Mouse (Mus musculus) CH12F3 (cell line): Measurements from ENCODE around the gene Dag1.
"Not testable (repeated sequence)": the region's sequence is repeated elsewhere in the genome, so short reads cannot be mapped to it uniquely, and the experiment has no call there.

ENCODE experiments used
- in situ Hi-C: fragments of 300-500 bp; cut with MboI; formaldehyde crosslinking; loops from 2 replicates; pipeline ENCODE4 v1.14.3; 2020; ENCODE audit warnings: low sequenced_read_pairs

The Dag1 gene

DNA sequence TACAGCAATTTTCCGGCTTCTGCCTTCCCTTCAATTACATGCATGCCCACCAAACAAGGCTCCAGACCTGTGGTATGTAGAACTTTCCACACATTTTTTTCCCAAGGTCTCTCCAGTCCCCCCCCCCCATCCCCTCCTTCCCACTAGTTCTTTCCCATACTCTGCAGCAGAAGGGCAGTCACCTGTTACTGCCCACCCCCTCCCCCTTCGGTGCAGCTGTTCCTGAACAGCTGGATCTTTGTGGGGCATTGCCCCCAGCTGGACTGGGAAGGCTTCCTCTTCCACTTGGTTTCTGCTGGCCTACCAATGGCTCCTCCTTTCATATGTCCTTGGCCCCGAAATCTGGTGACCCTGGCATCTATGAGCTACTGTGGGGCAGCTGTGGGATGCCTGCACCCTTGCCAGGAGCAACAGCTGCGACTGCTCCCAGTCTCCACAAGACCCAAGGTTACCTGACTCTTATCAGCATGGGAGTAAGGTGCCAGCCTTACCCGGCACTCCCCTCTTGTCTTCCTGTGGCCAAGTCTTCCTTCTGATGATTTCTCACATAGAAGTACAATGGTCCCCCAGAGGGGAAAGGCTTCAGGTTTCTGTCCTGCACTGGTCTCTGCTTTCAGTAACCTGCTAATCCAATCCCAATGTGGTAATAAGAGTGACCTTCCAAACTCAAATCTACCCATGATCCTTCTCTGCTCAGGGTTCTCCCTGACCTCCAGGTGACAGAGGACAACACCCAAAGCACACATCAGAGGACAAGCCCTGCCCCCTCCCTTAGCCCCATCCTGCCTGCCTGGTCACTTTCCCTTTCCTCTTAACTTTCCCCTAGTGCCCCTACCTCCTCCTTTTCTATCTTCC is 10.9 kb upstream of the Dag1 start:
- in situ Hi-C loops, result no loop called here

DNA sequence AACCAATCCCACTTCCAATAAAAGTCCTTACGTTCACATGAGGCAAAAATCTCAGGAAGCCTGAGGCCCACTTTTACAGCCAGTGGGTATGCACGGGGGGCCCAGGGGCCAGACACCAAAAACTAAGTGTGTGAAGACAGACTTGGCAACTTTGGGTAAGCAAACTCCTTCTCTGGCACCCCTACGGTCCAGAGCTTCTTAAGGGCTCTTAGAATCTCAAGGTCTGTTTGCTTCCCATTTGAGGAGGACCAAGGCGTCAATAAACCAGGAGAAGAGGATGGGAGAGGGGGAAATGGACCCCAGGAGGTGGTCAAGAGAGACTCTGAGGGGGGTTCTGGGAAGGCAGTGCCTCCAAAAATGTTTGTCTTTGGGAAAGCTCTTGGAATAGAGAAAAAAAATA is 9.7 kb upstream of the Dag1 start:
- in situ Hi-C loops, result no loop called here

DNA sequence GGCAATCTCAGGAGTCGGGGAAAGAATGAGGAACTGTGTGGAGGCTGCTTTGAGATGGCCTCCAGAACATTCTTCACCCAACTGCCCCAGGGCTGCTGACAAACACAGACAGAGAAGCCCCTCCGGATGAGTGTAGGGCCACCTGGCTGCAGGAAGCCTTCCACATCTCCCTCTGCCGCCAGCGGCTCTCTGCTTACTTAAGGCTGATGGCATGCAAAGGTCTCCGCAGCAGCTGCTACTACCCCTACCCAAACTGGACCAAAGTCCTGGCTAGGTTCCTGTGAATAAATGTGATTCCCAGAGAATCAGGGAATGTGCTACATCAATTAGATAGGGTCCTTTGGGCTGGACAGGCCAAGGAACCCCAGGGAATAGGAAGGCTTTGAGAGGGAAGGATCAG is 8.9 kb upstream of the Dag1 start:
- in situ Hi-C loops, result no loop called here

DNA sequence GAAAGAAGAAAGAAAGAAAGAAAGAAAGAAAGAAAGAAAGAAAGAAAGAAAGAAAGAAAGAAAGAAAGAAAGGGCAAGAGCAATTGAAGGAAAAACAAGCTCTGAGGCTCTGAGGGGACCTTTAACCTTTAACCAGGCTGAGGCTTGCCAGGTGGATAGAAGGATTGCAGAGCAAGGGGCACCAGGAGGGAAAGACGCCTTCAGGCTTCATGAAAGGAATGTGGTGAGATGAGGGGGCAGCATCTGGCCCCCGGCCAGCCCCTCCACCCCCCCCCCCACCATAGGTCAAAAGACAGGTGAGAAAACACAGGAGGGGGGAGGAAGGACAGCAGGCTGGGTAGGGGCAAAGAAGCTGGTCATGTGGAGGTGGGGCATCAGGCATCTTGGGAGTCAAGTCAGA is 8.2 kb upstream of the Dag1 start:
- in situ Hi-C loops, result no loop called here

DNA sequence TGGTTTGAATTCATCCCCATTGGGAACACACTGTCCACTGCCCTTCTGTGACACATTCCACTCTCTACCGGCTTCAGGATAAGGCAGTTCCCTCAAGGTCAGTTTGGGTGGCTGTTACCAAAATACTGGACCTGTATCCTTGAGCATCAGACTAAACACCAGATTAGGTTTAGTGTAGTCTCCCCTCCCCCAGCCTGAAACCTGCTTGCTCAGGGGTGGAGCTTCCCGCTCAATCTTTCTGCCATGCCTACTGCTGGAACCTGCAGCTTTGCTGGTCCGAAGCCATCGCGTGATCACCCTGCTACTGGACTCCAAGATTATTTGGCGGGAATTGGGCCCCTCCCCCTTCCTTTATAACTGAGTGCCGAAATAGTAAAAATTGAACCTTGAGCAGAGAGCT is 4.9 kb upstream of the Dag1 start:
- in situ Hi-C loops, result not testable (repeated sequence)

DNA sequence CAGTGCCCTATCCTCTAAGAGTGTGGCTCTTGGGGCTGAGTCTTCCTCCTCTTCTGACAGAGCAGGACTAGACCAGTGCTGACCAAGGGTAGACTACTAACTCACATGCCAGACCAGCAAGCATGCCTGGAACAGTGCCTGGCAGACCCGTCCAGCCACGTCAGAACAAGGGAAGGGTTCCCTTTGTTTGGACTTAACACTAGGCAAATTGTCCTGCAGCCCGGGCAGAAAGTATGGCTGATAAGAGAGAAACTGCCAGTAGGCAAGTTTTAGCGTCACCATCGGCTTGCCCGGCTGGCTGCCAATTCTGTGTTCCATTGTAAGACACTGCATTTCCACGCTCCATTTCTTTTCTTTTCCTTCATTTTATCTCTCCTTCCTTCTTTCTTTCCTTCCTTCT is 3.9 kb upstream of the Dag1 start:
- in situ Hi-C loops, result no loop called here

DNA sequence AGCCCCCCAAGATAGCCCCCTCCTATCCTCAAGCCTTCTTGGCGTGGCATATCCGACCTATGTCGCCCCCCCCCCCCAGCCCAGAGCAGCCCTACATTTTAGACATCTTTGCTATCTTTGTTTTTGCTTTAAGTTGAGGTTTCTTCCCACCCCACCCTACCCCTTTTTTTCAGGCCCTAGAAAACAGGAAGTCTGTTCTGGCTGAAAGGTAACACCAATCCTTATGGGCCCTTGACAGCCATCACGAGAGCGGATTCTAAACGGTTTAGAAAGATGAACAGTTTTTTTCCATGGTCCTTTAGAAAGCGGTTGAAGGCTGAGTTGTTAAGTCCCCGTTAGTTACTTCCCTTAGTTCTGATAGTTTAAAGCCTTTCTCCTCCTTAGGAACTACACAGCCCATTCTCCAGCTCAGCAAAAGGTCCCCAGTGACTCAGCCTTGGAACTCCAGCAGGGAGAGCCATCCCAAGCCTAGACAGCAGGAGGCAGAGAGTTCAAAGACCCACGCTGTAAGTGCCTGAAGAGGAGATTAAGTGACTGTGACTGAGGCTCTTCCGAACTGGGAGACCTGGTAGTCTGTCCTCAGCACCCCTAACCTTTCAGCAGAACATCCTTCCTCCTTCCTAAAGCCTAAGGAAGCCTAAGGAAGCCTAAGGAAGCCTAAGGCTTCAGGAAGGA is 2.6 kb upstream of the Dag1 start:
- in situ Hi-C loops, result no loop called here

DNA sequence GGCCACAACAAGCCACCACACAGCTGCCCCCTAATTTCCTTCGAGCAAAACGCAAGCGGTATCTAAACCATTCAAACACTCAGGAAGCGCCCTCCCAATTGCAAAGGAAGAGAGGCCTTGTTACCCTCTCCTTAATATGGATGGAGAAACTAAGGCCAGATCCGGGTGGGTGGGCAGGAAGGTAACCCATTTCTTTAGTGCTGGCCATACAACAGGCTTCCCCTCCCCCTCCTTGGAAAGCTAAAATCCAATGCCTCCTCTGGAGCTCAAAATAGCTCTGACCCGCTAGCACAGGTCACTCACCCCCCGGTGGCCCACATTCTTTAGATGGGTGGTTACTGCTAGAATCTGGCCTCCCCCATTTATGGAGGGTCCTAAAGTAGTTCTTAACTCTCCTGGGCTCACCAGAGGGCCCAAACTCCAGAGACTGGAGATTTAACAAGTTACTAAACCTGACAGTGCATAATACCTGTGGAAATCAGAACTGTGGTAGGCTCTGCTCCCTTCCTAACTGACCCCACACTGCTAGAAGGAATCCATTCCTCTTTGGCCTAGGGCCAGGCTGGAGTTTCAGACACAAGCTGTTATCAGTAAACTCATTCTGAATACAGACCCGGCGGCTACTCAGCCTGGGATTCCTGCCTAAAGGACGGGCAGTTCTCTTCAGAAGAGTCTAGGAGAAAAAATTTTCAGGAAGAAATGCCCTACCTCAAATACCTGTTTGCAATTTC is 598 bp upstream of the Dag1 start:
- in situ Hi-C loops, result no loop called here

DNA sequence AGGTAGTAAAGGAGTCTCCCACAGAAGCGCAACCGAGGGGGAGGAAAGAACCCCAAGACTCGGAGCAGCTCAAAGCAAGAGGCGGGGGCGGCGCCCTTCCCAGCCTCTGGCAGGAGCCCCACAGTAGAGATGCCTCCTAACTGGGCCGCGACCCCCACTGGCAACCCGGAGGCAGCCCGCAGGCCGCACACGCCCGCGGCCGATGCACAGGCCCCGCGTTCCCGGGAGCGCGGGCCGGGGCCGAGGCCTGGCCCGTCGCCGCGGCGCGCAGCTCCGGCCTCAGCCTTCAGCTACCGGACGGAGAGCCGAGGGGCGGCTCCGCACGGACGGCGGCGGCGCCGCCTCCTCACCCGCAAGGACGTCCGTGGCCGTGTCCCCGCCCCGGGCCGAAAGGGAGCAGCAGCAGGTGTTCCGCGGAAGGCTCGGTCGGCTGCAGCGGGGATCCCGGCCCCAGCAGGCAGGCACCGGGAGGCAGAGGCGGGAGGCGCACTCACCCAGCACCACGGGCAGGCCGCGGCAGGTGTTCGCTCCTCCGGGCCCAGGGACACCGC is 552 bp downstream of the Dag1 start:
- in situ Hi-C loops, result no loop called here

DNA sequence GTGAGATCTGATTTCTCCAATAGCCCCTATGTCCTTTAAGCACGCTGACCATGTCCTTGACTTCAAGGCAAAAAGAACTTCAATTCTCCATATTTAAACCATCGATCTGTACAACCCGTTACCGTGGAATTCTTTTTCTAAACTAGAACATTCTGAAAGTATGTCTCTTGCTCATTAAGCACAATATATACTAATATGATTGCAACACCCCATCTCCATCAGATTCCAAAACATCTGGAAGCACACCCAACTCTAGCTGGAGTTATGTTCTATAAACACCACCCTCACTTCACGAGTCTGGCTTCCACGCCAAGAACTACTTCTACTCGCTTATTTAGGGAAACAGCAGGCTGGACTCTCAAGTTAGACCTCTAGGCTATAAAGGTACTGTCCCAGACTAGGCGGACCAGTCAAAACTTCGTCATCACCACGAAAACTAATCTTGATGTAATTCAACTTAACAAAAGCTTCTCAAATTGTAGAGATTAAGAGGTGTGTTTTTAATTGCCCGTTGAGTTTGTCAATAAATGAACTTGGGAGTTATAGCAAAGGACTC is 1.2 kb downstream of the Dag1 start:
- in situ Hi-C loops, result no loop called here

DNA sequence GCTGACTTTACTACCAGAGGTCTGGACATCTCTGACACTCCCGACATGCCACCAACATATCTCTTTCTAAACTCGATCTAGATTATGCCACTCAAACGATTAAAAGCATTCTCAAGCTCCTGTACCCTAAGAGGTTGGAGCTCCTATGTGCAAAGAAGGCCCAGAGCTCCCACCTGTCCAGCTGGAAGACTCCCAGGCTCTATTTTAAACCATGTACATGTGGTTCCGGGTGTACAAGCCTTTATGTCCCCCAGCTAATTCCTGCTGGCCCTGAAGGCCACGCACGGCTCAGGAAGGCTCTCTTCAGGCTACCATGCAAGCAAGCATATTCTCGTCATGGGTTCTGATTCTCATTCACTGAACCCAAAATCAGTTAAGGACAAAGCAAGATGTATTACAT is 1.9 kb downstream of the Dag1 start:
- in situ Hi-C loops, result no loop called here

DNA sequence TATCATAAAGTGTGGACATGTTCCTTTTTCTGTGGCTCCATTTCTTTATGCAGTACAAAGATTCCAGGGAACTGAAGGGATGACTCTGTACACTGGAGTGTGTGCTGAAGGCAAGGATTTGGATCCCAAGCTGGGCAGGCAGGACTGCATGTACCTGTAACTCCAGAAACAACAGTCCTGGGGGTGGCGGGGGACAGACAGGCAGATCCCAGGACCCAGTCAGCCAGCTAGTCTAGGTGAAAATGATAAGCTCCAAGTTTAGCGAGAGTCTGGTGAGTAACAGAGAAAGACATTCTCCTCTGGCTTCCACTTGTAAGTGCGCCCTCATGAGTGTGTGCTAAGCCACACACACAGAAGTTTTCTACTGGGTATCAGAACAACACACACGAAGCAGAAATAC is 3.2 kb downstream of the Dag1 start:
- in situ Hi-C loops, result no loop called here

DNA sequence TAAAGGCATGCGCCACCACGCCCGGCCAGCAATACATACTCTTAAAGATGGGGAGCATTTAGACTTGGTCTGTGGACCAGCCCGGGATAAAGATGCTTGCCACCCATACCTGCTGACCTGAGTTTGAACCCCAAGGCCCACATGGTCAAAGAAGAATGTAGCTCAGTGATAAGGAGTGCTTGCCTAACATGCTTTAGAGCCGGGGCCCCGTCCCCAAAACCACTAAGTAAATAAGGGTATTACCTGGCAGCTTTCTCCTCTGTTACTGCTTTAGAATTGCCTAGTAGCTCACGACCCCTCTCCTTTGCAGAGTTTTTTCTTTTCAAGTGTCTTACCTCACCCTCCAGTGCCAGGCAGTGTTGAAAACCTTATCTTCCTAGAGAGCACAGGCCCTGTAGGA is 11.0 kb downstream of the Dag1 start:
- in situ Hi-C loops, result no loop called here

DNA sequence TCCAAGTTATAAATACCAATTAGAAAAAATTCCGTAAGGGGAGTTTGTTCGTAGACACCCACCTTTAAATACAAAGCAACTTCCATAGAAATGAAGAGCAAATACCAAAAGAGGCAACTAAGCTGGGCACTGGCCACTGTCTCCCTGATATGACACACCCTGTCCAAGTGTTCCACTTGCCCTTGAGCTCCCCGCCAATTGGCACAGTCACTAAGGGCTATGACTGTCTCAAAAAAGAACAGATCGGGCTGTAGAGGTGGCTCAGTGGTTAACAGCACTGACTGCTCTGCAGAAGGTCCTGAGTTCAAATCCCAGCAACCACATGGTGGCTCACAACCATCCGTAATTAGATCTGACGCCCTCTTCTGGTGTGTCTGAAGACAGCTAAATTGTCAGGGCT is 11.9 kb downstream of the Dag1 start:
- in situ Hi-C loops, result no loop called here

DNA sequence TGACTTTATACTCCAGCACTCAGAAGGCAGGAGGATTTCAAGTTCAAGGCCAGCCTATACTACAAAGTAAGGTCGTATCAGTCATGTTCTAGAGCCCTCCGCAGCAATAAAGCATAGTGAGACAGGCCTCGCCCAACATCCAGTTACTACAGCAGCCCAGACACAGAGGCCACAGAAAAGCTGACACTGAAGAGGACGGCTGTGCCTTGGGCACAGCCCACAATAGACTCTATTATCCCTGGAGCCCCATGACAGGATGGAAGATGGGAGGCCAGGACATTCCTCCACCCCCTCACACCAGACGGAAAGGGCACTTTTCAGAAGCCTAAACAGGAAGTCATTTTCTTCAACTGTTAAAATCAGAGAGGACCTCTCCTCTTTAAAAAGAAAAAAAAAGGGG is 14.8 kb downstream of the Dag1 start:
- in situ Hi-C loops, result no loop called here

DNA sequence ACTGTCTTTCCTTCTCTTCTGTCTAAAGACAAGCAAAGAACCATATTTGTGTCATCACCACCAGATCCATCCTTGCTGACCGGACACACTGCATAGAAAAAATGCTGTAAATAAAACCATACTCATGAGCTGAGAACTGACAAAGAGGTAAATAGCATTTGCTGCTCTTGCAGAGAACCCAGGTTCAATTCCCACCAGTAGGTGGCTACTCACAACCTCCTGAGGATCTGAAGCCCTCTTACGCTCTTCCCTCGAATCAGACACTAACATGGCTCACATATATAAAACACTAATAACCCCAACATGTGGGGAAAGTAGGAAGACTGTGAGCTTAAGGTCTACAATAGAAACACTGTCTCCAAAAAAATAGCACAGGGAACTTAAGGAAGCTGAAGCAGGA is 18.8 kb downstream of the Dag1 start:
- in situ Hi-C loops, result no loop called here

DNA sequence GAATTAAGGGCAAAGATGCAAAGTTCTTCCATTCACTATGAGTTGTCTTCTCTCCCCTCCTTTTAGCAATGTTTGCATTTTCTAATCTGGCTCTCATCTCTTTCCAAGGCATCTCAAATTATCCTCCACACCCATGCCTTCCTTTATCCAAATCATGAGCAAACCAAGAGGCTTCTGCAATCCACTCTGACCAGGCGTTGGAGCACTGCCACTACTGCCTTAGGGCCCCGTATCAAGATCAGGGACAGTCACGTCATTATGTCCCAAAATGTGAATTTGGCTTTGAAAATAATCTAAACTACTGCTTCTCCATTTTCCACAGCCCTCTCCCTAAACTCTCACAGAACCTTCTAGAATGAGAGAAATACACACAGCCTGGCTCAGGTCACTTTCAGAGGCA is 19.2 kb downstream of the Dag1 start:
- in situ Hi-C loops, result no loop called here

DNA sequence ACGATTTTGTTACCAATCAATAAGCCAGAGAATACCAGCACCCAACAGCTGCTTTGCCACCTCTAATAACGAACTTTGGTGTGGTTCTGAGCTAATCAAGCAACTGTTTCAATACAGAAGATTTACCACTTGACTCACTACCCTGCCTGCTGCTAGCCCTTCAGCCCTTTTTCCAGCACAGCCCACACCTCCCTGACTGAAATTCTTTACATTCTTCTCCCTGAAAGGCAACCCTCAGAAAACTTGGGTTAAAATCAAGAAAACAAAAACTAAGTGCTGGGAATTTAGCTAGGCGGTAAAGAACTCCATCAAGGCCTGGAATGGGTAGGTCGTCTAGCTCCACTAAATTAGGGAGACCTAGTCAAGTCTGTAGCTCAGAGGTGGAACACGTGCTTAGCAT is 23.8 kb downstream of the Dag1 start:
- in situ Hi-C loops, result no loop called here

DNA sequence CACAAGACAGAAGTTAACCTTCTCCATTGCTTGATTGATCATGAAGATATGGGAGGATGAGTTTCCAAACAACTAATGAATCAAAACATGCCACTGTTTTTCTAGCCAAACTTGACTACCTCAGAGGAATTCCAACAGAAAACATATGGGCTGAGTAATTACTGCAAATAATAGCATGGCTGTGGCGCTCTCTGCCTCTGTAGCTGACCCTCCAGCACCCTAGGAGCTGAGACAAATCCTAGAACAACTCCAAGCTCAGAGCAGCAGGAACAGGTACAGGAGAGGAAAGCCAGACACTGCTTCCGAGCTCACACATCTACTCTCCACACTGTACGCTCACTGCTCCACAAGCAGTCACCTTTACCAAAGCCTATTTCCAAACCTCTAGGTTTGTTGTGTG is 24.9 kb downstream of the Dag1 start:
- in situ Hi-C loops, result no loop called here

DNA sequence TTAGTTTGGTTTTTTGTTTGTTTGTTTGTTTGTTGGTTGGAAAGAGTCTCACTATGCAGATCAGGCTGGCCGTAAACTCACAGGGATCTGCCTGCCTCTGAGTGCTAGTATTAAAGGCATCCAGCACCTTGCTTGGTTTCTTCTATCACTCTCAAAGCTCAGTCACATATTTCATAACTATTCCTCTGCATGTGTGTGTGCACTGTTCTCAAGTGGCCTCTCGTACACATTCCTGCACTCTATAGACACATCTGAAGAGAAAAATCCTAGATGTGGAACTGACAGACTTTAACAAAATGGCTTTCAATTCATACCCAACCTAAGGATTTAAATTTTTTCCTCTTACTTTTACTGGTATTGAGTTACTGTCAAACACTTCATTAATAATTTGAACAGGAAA is 25.4 kb downstream of the Dag1 start:
- in situ Hi-C loops, result no loop called here

DNA sequence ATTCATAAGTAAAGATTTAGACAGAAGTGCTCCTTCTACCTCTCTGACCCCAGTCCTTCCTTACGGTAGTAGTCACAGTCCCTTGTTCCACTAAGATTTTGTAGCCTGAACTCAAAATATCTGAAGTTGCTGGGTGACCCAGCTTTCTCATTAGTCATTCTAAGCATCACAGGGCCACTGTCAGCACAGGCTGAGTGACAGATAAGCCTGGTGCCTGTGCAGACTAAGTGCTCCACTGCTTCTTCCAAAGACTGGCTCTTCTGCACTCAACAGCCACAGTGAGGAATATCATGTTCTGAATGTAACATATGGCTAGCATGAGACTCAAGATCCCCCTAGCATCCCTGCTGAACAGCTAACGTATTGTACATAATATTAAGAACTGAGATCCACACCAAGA is 29.1 kb downstream of the Dag1 start:
- in situ Hi-C loops, result no loop called here
